Mouse (Mus musculus): Measurements from ENCODE around the gene Ubac2.

Gene Ubac2

GRCm38 (mm10) chr14:121970402-121970801 lies 92.0 kb downstream of the Ubac2 start:
- DNase-seq (ENCODE audit: low spot score), result no peak

- no peak for DNase-seq (ENCODE audit: low spot score)
These were observed 94.7 kb downstream of the Ubac2 start for GRCm38 (mm10) chr14:121973114-121973513.

- DNase-seq (ENCODE audit: low spot score), result no peak
These were observed 103.1 kb downstream of the Ubac2 start for GRCm38 (mm10) chr14:121981531-121981930.

- DNase-seq (ENCODE audit: low spot score), result no peak
These were observed 104.9 kb downstream of the Ubac2 start for GRCm38 (mm10) chr14:121983009-121983933.

- DNase-seq (ENCODE audit: low spot score), result no peak
These were observed 107.1 kb downstream of the Ubac2 start for GRCm38 (mm10) chr14:121985477-121985876.

- DNase-seq (ENCODE audit: low spot score), result no peak
These were observed 107.6 kb downstream of the Ubac2 start for GRCm38 (mm10) chr14:121986028-121986427.

- DNase-seq (ENCODE audit: low spot score), result no peak
These were observed 108.9 kb downstream of the Ubac2 start for GRCm38 (mm10) chr14:121987287-121987686.

GRCm38 (mm10) chr14:121987691-121988090 lies 109.3 kb downstream of the Ubac2 start:
- DNase-seq (ENCODE audit: low spot score), result no peak

- no peak for DNase-seq (ENCODE audit: low spot score)
These were observed 110.9 kb downstream of the Ubac2 start for GRCm38 (mm10) chr14:121989331-121989730.

GRCm38 (mm10) chr14:121989869-121990268 lies 111.4 kb downstream of the Ubac2 start:
- no peak for DNase-seq (ENCODE audit: low spot score)

GRCm38 (mm10) chr14:121990897-121991296 lies 112.5 kb downstream of the Ubac2 start:
- DNase-seq (ENCODE audit: low spot score), result no peak

GRCm38 (mm10) chr14:121991921-121992320 lies 113.5 kb downstream of the Ubac2 start:
- no peak for DNase-seq (ENCODE audit: low spot score)

GRCm38 (mm10) chr14:121992395-121993280 lies 114.2 kb downstream of the Ubac2 start:
- no peak for DNase-seq (ENCODE audit: low spot score)

GRCm38 (mm10) chr14:121993616-121994015 lies 115.2 kb downstream of the Ubac2 start:
- DNase-seq (ENCODE audit: low spot score), result no peak

GRCm38 (mm10) chr14:121994171-121994700 lies 115.8 kb downstream of the Ubac2 start:
- DNase-seq (ENCODE audit: low spot score), result no peak

- no peak for DNase-seq (ENCODE audit: low spot score)
These were observed 116.6 kb downstream of the Ubac2 start for GRCm38 (mm10) chr14:121994846-121995556.

GRCm38 (mm10) chr14:121995557-121995870 lies 117.1 kb downstream of the Ubac2 start:
- no peak for DNase-seq (ENCODE audit: low spot score)

GRCm38 (mm10) chr14:121996786-121997185 lies 118.4 kb downstream of the Ubac2 start:
- no peak for DNase-seq (ENCODE audit: low spot score)

GRCm38 (mm10) chr14:121999455-121999854 lies 121.0 kb downstream of the Ubac2 start:
- no peak for DNase-seq (ENCODE audit: low spot score)

- DNase-seq (ENCODE audit: low spot score), result no peak
These were observed 122.1 kb downstream of the Ubac2 start for GRCm38 (mm10) chr14:122000346-122001105.

GRCm38 (mm10) chr14:122002224-122002623 lies 123.8 kb downstream of the Ubac2 start:
- no peak for DNase-seq (ENCODE audit: low spot score)
